Mouse (Mus musculus): ENCODE data around the gene Zfp821. TPM values are rescaled to one million over a fixed set of nuclear protein-coding genes. Genes with fewer than 3 reads are reported as not detected.

The Zfp821 gene
- polyA plus RNA-seq (2012; ENCODE audit: insufficient read depth, insufficient read length, low replicate concordance, missing spikeins) = not detected in 2 replicates

DNA sequence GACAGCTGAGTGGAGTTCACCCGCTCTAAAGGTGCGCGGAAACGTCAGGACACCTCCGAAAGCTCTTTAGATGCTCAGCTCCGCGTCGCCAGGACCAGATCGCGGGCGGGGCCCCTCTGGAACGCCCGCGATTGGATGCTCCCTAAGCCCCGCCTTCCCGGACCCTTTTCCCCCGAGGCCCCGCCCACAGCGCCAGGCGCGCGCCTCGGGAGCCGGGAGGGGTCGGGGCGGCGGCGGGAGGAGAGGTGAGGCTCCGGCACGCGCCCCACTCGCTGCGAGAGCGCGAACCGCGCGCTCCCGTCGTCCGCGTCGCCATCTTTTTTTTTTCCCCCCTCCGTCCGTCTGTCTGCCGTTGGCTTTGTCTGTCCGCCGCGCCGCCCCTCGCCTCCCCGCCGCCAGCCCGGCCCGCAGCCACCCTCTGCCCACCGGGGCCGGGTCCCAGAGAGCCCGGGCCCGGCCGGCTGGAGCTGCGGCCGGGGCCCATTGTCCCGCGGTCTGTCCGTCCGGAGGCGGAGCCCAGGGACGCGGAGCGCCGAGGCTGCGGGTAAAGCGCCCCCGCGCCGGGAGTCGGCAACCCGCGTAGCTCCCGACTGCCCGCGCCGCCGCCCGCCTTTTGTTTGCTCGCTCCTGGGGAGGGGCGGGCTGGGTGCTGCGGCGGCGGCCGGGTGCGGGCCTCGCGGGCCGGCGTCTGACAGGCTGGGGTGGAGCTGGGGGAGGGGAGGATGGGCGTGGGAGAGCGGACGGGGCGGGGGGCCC is at the start of gene Zfp821:
Zfp821 (plus strand) TSS at position 227 of the 756 bp plus-strand sequence.
- under 1% methylated on average over 87 of the region's 100 CpGs for WGBS
- TF ChIP-seq POLR2A (IDR thresholded peaks at IDR 0.05; ENCODE audit: insufficient read depth, low read depth, low read length) (peak; percentile 78; the same call in 1 of the 2 replicates), CTCF (IDR thresholded peaks at IDR 0.05; ENCODE audit: insufficient read depth, low read depth, low read length) (no peak)
- H3K4me1 ChIP-seq (ENCODE audit: control insufficient read depth, insufficient read depth, low read length) = peaks cover 5% of the 10 kb centered on the region
- H3K4me3 ChIP-seq (ENCODE audit: insufficient read depth, low read depth, low read length) = peak within 1 kb of the TSS; percentile 99
- H3K27ac ChIP-seq (ENCODE audit: insufficient read depth, low read depth, low read length) = peak within 1 kb of the TSS; percentile 74

DNA sequence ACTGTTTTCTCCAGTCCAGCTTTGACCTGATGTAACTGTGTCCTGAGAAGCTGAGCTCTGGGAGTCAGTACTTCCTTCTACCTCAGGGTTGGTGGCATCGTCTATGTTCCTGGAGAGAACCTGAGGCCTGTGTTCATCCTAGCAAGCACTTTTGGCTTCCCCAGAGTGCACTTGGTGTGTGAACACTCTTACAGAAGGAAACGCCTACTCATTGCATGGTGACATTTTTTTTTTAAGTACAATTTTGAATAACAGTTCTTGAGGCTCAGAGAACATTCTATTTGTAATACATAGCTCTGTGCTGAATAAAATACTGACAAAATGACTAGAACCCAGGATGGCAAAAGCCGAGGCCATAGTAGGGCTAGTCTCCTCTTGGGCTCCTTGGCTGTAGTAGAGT is 48.5 kb upstream of the Zfp821 start:
- 83% methylated on average over 3 of the region's 3 CpGs for WGBS
- Histone ChIP-seq H3K4me3 (ENCODE audit: insufficient read depth, low read depth, low read length) (no peak overlapping the region), H3K4me1 (ENCODE audit: control insufficient read depth, insufficient read depth, low read length) (no peaks in the 10 kb centered on the region), H3K27ac (ENCODE audit: insufficient read depth, low read depth, low read length) (no peak overlapping the region)
- TF ChIP-seq POLR2A (IDR thresholded peaks at IDR 0.05; ENCODE audit: insufficient read depth, low read depth, low read length) (no peak), CTCF (IDR thresholded peaks at IDR 0.05; ENCODE audit: insufficient read depth, low read depth, low read length) (no peak)

DNA sequence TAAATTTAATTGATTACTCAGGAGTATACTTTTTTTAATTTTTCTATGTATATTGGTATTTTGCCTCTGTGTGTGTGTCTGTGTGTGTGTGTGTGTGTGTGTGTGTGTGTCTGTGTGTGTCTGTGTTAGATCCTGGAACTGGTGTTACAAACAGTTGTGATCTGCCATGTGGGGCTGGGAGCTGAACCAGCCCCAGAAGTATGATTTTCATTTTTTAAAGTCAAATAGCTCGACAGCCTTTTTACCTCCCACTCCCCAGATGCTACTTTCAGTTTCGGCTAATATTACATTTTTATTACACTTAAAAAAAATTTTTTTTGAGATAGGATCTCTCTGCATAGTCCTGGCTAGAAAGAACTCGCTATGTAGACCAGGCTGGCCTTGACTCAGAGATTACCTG is 43.0 kb upstream of the Zfp821 start:
- no peak overlapping the region for H3K27ac ChIP-seq (ENCODE audit: insufficient read depth, low read depth, low read length)

DNA sequence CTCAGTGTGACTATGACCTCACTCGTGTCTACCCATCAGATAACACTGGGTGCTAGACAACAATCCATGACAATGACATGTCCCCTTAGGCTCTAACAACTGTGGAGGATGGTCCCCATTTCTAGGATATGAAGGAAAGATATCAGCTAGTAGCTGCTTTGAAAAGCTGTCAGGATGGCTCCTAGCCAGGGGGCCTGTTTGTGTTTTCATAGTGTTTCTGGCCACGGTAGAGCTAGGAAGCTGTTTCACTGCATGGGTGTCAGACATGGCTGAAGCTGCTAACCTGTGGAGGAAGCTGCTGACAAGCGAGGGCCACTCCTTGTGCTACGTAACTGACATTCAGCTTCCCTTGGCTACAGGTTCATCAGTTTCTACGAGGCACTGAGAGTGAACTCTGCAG is 38.7 kb upstream of the Zfp821 start:
- H3K27ac ChIP-seq (ENCODE audit: insufficient read depth, low read depth, low read length) = no peak overlapping the region
- H3K4me1 ChIP-seq (ENCODE audit: control insufficient read depth, insufficient read depth, low read length) = no peaks in the 10 kb centered on the region
- no peak overlapping the region for H3K4me3 ChIP-seq (ENCODE audit: insufficient read depth, low read depth, low read length)
- TF ChIP-seq CTCF (IDR thresholded peaks at IDR 0.05; ENCODE audit: insufficient read depth, low read depth, low read length) (no peak), POLR2A (IDR thresholded peaks at IDR 0.05; ENCODE audit: insufficient read depth, low read depth, low read length) (no peak)
- 79% methylated on average over 5 of the region's 5 CpGs for WGBS

More for the DNA sequence above, 43.0 kb upstream of the Zfp821 start:
- no peak for TF ChIP-seq POLR2A (IDR thresholded peaks at IDR 0.05; ENCODE audit: insufficient read depth, low read depth, low read length)
- TF ChIP-seq CTCF (IDR thresholded peaks at IDR 0.05; ENCODE audit: insufficient read depth, low read depth, low read length) = no peak
- H3K4me3 ChIP-seq (ENCODE audit: insufficient read depth, low read depth, low read length) = no peak overlapping the region
- 87% methylated on average over 3 of the region's 3 CpGs for WGBS
- H3K4me1 ChIP-seq (ENCODE audit: control insufficient read depth, insufficient read depth, low read length) = no peaks in the 10 kb centered on the region

DNA sequence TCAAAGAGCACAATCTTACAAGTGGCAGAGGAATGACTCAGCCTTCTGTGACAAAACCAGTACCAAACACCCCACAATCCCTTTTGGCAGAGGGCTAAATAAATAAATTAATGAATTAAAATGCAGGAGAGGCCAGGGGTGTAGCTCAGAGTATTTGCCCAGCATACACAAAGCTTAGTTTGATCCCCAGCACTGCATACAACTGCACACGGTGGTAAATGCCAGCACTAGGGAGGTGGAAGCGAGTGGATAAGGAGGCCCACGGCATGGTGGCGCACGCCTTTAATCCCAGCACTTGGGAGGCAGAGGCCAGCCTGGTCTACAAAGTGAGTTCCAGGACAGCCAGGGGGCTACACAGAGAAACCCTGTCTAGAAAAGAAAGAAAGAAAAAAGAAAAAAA is 32.7 kb upstream of the Zfp821 start:
- H3K27ac ChIP-seq (ENCODE audit: insufficient read depth, low read depth, low read length) = no peak overlapping the region
- no peaks in the 10 kb centered on the region for H3K4me1 ChIP-seq (ENCODE audit: control insufficient read depth, insufficient read depth, low read length)
- WGBS = 77% methylated on average over 5 of the region's 5 CpGs
- TF ChIP-seq POLR2A (IDR thresholded peaks at IDR 0.05; ENCODE audit: insufficient read depth, low read depth, low read length) = no peak
- TF ChIP-seq CTCF (IDR thresholded peaks at IDR 0.05; ENCODE audit: insufficient read depth, low read depth, low read length) = no peak
- no peak overlapping the region for H3K4me3 ChIP-seq (ENCODE audit: insufficient read depth, low read depth, low read length)

DNA sequence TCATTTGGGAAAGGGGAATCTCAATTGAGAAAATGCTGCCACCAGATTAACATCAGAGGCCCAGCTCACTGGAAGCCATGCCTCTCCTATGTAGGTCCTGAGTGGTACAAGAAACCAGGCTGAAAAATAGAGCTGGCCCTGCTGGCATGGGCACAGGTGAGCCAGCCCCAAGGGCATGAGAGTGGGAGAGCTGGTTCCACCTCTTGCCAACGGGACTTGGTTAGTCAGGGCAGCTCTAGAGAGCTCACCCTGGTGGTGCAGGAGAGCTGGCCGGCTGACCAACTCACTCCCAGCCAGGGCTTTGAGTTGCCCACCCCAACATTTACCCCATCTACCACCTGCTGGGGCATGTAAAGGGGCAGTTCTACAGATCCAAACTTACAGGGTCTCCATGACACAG is 31.8 kb upstream of the Zfp821 start:
- Histone ChIP-seq H3K27ac (ENCODE audit: insufficient read depth, low read depth, low read length) (no peak overlapping the region), H3K4me3 (ENCODE audit: insufficient read depth, low read depth, low read length) (no peak overlapping the region), H3K4me1 (ENCODE audit: control insufficient read depth, insufficient read depth, low read length) (no peaks in the 10 kb centered on the region)
- WGBS = 98% methylated on average over 2 of the region's 2 CpGs
- TF ChIP-seq POLR2A (IDR thresholded peaks at IDR 0.05; ENCODE audit: insufficient read depth, low read depth, low read length) = no peak
- TF ChIP-seq CTCF (IDR thresholded peaks at IDR 0.05; ENCODE audit: insufficient read depth, low read depth, low read length) = no peak

DNA sequence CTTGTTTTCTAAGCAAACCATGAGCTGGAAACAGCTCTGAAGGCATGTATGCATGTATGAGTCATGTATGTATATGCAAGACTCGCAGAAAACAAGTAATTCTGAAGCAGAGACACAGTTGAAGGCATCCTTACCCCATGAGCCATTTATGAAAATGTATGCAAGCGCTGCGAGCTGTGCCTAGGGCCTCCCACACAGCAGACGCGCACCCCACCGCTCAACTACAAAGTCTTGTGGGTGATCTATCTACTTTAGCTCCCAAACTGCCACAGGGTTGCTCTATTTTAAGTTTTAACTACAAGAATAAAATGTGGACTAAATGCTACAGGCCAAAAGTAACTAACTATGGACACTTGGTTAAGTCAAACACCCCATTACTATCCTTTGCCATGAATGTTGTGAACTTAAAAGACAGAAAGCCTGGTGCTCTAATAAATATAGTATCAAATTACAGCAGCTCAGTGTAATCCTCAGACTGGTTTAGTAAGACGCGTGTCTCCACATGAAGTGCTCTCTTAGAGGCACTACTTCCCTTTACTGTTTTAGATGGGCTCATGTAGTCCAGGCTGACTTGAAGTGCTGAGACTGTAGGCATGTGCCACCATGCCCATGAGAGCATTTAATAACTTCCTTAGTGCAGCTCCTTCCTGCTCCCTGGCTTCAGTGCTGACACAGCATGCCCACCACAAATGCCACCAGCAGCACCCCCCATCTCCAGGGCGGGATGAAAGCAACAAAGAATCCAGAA is 29.3 kb upstream of the Zfp821 start:
- WGBS = 80% methylated on average over 9 of the region's 9 CpGs
- H3K4me1 ChIP-seq (ENCODE audit: control insufficient read depth, insufficient read depth, low read length) = no peaks in the 10 kb centered on the region
- H3K4me3 ChIP-seq (ENCODE audit: insufficient read depth, low read depth, low read length) = no peak overlapping the region
- no peak for TF ChIP-seq CTCF (IDR thresholded peaks at IDR 0.05; ENCODE audit: insufficient read depth, low read depth, low read length)
- no peak overlapping the region for H3K27ac ChIP-seq (ENCODE audit: insufficient read depth, low read depth, low read length)

DNA sequence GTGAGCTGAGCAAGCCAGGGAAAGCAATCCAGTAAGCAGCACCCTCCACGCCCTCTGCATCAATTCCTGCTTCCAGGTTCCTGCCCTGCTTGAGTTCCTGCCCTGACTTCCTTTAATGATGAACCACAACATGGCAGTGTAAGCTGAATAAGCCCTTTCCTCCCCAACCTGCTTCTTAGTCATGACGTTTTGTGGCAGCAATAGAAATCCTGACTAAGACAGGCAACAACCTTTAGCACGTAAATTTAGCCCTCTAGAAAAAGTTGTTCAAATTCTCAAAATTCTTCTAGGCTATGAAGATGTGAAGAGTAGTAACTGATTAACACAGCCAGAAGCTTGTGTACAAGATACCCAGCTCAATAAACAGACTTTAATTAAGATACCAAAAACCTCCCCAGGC is 23.8 kb upstream of the Zfp821 start:
- Histone ChIP-seq H3K27ac (ENCODE audit: insufficient read depth, low read depth, low read length) (no peak overlapping the region), H3K4me1 (ENCODE audit: control insufficient read depth, insufficient read depth, low read length) (peaks cover 6% of the 10 kb centered on the region), H3K4me3 (ENCODE audit: insufficient read depth, low read depth, low read length) (no peak overlapping the region)
- WGBS = 76% methylated on average over 3 of the region's 3 CpGs
- no peak for TF ChIP-seq POLR2A (IDR thresholded peaks at IDR 0.05; ENCODE audit: insufficient read depth, low read depth, low read length)
- TF ChIP-seq CTCF (IDR thresholded peaks at IDR 0.05; ENCODE audit: insufficient read depth, low read depth, low read length) = no peak

DNA sequence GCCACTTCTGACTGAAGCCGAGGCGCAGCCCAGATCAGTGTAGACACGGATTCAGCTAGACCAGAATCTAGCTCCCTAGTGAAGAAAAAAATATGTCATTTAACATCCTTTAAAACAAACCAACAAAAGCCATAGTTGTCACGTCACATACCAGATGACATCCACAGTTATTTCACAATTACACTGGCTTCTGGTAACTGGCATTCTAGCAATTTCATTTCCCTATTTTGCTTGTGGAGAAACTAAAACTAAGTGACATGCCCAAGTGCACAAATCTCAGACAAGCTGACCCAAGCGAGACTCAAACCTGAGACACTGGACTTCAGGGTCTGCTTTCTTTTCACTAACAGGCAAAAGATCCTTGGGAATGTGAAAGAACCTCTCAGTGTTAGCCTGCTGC is 23.2 kb upstream of the Zfp821 start:
- peaks cover 6% of the 10 kb centered on the region for H3K4me1 ChIP-seq (ENCODE audit: control insufficient read depth, insufficient read depth, low read length)
- no peak for TF ChIP-seq CTCF (IDR thresholded peaks at IDR 0.05; ENCODE audit: insufficient read depth, low read depth, low read length)
- no peak for TF ChIP-seq POLR2A (IDR thresholded peaks at IDR 0.05; ENCODE audit: insufficient read depth, low read depth, low read length)
- H3K4me3 ChIP-seq (ENCODE audit: insufficient read depth, low read depth, low read length) = no peak overlapping the region
- no peak overlapping the region for H3K27ac ChIP-seq (ENCODE audit: insufficient read depth, low read depth, low read length)
- WGBS = 89% methylated on average over 5 of the region's 5 CpGs
